Mouse (Mus musculus): ENCODE data around the gene Rps17. TPM values are rescaled to one million over a fixed set of nuclear protein-coding genes. Genes with fewer than 3 reads are reported as not detected.

Gene Rps17
- 1,759 and 1,761 TPM in 2 replicates for polyA plus RNA-seq (2015; fragmentation: Nextera tagmentation; extraction: Ambion mirVana)

DNA sequence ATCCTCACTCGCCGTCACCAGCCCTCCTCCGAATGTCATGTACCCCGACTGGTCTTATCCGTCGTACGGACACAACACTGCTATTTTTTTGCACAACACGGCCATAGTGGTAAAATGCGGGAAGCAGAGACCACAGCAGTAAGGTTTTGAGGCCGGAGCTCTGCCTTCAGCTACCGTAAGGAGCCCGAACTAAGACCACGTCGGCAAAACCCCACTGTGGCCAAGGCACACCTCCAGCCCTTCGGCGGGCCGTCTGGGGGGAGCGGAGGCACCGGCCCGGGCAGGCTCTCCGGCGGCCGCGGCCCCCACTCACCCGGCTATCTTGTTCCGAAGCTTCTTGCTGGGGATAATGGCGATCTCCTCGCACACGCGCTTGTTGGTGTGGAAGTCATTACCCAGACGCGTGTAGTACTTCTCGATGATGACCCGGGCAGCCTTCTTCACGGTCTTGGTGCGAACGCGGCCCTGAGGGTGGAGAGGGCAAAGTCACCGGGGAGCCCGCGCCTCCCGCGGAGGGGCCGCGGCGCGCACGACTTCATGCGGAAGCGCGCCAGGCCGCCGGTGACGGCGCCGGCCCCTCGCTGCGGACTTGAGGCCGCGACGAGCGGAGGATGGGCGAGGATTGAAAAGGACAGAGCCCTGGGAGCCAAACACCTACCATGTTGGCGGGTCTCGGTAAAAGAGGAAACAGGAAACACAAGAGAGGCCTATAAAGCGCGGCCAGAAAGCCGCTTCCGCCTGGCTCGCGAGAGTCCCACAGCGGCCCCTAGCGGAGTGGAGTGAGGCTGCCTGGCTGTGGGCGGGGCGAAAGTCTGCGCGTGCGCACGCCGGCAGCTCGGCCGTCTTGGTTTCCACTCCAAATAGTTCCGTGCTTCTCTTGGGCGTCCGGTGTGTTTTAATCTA lies at the start of gene Rps17:
TSS of gene Rps17 (minus strand) at position 711 of the 903 bp plus-strand sequence.
- peak; percentile 96 for DNase-seq (ENCODE audit: low spot score)

GRCm38 (mm10) chr7:81379363-81379762 lies 34.3 kb upstream of the Rps17 start:
- DNase-seq (ENCODE audit: low spot score): no peak

GRCm38 (mm10) chr7:81372337-81372920 lies 27.4 kb upstream of the Rps17 start:
- DNase-seq (ENCODE audit: low spot score): no peak

- no peak for DNase-seq (ENCODE audit: low spot score)
These were observed 26.8 kb upstream of the Rps17 start for GRCm38 (mm10) chr7:81371811-81372210.

GRCm38 (mm10) chr7:81369724-81370123 lies 24.7 kb upstream of the Rps17 start:
- no peak for DNase-seq (ENCODE audit: low spot score)

- no peak for DNase-seq (ENCODE audit: low spot score)
These were observed 22.9 kb upstream of the Rps17 start for GRCm38 (mm10) chr7:81367946-81368345.

- no peak for DNase-seq (ENCODE audit: low spot score)
These were observed 11.9 kb upstream of the Rps17 start for GRCm38 (mm10) chr7:81356975-81357374.

- no peak for DNase-seq (ENCODE audit: low spot score)
These were observed 11.3 kb upstream of the Rps17 start for GRCm38 (mm10) chr7:81356360-81356759.

DNA sequence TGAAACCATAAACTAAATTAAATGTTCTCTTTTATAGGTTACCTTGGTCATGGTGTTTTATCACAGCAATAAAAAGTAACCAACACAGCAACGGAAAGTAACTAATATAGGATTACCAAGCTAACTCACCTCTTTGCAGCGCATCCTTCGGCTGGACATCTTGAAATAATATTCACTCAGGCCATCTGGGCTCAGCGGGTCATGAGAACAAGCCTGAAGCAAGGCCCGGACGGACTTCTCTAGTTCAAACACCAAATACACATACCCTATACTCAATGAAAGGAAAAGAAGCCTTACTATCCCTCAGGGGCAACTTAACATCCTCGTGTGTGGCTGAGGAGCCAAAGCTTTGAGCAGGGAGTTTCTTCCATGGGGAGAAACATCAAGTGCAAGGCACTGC lies 10.7 kb upstream of the Rps17 start:
- no peak for DNase-seq (ENCODE audit: low spot score)

DNA sequence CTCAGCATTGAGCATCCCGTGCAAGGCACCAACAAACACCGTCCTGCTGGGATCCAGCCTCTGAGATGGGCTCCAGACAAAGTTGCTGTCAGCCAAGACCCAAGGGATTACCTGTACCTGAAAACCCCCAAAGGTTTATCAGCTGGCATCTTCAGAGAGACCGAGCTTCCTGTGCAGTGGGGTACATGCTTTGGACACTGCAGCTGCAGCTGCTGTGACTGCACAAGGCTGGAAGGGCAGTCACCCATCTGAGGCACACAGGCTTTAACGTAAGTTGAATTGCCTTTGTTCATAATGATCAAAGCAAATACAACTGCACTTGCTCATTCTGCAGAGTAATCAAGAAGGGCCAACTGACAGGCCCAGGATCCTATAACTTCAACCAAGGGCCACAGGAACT lies 6.8 kb upstream of the Rps17 start:
- peak; percentile 79 for DNase-seq (ENCODE audit: low spot score)

DNA sequence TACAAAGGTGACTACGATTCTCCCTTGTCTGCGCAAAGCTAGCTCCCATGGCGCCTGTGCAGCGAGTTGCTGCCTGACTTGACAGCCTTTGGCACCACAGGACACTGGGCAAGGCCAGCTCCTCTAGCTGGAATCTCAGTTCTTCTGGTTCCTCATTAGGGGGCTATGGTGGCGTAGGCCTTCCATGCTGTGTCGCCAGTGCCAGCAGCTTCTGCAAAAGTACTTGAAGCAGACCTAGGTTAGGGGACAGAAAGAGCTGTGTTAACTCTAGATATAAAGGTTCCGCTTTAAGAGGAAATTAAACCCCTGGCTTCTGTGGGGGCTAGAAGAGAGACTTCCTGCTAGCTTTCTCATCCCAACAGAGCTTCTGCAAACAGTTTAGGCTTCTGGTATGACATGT lies 3.2 kb upstream of the Rps17 start:
- DNase-seq (ENCODE audit: low spot score): no peak

- no peak for DNase-seq (ENCODE audit: low spot score)
These were observed 555 bp upstream of the Rps17 start for GRCm38 (mm10) chr7:81345447-81346170.

- DNase-seq (ENCODE audit: low spot score): no peak
These were observed 1.2 kb downstream of the Rps17 start for GRCm38 (mm10) chr7:81343831-81344230.

DNA sequence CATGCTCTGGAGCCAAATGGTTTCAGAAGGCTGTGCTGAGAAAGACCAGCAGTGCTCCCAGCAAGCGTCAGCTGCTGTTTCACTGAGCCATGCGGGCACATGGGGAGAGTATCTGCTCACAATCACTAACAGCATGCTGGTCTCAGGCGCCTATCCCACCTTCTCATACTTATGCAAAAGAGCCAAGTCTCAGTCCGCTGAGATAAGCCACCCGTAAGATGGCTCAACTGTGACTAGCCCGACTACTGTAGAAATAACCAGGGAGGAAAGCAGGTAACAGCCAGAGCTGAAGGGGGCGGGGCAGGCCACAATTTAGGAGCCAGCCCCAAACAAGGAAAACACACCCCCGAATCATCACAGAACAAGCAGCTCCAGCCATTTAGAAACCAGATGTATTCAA lies 1.7 kb downstream of the Rps17 start:
- DNase-seq (ENCODE audit: low spot score): no peak

GRCm38 (mm10) chr7:81342356-81343094 lies 2.5 kb downstream of the Rps17 start:
- DNase-seq (ENCODE audit: low spot score): no peak

DNA sequence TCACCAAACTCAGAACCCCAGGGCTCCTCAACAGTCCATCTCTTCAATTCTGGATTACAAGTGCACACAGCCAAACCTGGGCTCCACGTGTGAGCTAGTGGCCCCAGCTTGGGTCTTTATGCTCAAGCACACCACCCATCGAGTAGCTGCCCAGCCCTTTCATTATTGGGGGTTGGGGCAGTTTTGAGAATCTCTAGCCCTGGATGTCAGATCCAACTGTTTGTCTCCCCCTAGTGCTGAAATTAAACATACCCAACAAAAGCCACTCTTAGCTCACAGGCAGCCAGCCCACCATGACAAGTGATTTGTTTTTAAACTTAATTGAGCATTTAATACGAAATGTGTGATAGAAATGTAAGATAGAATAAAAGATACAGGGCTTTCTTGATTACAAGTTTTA lies 3.5 kb downstream of the Rps17 start:
- peak; percentile 55 for DNase-seq (ENCODE audit: low spot score)

DNA sequence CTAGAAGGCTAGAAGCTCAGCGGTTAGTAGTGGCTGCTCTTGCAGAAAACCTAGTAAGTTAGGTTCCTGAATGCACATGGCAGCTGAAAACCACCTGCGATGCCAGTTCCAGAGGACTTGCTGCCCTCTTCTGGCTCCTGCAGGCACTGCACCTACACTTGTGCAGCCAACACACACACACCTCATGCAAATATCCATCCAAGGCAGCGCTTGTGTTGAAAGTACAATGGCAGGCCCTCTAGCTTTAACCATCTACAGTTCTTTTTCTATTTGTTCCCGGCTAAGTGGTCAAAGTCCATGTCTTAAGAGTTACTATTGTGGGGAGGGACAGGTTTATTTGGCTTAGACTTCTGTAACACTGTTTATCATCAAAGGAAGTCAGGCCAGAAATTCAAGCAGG lies 5.3 kb downstream of the Rps17 start:
- DNase-seq (ENCODE audit: low spot score): peak; percentile 82

DNA sequence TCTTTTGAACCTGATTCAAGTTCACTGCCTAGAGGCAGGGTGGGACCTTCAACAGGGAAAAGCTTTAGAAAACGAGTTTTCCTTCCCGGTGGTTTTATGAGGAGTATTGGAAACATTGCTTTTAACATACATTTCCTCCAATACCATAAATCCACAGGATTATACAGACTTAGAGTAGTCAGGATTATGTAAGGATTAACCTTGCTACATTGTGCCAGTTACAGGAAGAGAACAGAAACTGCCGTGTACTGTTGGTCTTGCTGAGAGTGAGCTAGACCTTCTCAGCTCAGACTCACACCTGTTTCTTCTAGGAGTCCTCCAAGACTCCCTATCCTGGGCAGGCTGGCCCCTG lies 6.6 kb downstream of the Rps17 start:
- no peak for DNase-seq (ENCODE audit: low spot score)

GRCm38 (mm10) chr7:81337785-81338521 lies 7.1 kb downstream of the Rps17 start:
- DNase-seq (ENCODE audit: low spot score): no peak

DNA sequence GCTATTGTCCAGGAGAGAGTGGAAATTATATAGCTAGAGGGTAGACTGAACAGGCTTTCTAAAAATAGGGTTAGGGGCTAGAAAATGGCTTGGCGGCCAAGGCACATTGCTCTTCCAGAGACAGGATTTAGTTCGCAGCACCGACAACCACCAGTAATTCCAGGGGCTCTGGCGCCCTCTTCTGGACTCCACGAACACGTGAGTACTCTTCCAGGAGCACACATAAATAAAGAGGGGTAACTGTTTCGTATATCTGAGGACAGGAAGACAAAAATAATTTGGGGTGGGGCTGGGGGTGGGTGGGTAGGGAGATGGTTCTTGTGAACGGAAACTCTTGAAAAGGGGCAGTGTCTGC lies 8.6 kb downstream of the Rps17 start:
- DNase-seq (ENCODE audit: low spot score): peak; percentile 59
